Mouse (Mus musculus) erythroblast, embryonic 14.5 days (primary cell): ENCODE data around the gene Apoc2.

Experiments used
- GATA1 ChIP-seq: IDR thresholded peaks from 2 replicates; pipeline ENCODE4 v1.6.1; 2012; ENCODE audit warnings: low read length, inconsistent platforms, mixed read lengths
- TAL1 ChIP-seq: IDR thresholded peaks from 3 replicates; pipeline ENCODE4 v1.6.1; 2012; ENCODE audit warnings: low read length, inconsistent platforms, mixed read lengths

DNA sequence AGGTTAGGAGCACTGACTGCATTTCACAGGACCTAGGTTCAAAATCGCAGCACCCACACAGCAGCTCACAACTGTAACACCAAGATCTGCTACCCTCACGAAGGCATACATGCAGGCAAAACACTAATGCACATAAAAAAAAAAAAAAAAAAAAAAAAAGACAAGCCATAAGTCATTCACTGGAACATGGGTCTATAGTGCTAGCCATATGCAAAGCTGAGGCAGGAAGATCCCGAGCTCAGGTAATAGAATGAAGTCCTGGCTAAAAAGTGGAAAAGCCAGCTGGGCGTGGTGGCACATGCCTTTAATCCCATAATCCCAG lies 22.0 kb upstream of the Apoc2 start:
- no peak for TF ChIP-seq GATA1
- no peak for TF ChIP-seq TAL1
